Mouse (Mus musculus): ENCODE data around the gene Rftn1.

DNA sequence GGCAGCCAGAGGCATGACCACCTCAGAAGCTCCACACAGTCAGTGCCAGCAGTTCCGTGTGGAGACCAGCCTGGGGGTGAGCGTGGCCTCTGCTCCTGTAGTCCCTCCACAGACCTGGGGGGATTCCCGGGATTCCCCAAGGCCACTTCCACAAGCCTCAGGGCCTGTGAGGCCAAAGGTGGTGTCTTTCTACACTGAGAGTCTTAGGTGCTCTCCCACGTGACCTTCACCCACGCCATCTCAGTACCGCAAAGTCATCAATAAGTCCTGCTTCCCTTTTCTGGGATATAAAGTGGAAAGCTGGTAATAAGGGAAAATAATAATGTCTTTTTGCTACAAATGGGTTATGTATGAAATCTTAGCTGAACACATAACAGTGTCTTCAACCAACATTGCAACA is 92.2 kb downstream of the Rftn1 start:
- TF ChIP-seq POLR2A (IDR thresholded peaks at IDR 0.05; ENCODE audit: insufficient read depth, low read depth, low read length) = no peak
- no peak for TF ChIP-seq CTCF (IDR thresholded peaks at IDR 0.05; ENCODE audit: insufficient read depth, low read depth, low read length)
